Mouse (Mus musculus) retina, embryonic 14.5 days (tissue): ENCODE data around the gene Mpzl2.
A peak's percentile ranks its signal among the peaks of the same experiment; 100 is the strongest.

Experiments used
- DNase-seq: peaks from one replicate; pipeline ENCODE4 v3.0.0-alpha.2; 2015; ENCODE audit warnings: low spot score

The Mpzl2 gene

DNA sequence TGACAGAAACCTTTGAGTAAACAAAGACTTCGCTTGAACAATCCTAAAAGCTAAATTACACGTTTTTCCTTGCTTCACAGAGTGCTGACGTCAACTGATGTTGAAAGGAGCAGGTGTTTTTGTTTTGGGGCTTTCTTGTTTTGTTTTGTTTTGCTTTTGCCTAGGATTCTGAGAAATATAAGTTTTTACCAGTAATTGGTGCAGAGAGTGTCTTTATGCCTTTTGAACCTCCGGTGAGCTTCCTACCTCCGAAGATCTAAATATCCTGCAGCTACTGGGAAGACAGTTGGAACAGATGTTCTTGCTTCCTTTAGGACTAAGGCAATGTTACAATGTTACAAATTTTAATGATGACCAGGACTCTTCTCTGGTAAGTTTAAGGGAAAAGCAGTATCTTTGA is at the start of gene Mpzl2:
Mpzl2 (plus strand) TSS at position 301 of the 400 bp plus-strand sequence.
- no peak for DNase-seq

- no peak for DNase-seq
These were observed 47.8 kb upstream of the Mpzl2 start for GRCm38 (mm10) chr9:44991821-44992220.

- DNase-seq = no peak
These were observed 47.3 kb upstream of the Mpzl2 start for GRCm38 (mm10) chr9:44992271-44992670.

- DNase-seq = no peak
These were observed 46.3 kb upstream of the Mpzl2 start for GRCm38 (mm10) chr9:44993268-44993667.

GRCm38 (mm10) chr9:44994962-44995361 is 44.6 kb upstream of the Mpzl2 start:
- DNase-seq = no peak

GRCm38 (mm10) chr9:44996590-44996989 is 43.0 kb upstream of the Mpzl2 start:
- DNase-seq = no peak

DNA sequence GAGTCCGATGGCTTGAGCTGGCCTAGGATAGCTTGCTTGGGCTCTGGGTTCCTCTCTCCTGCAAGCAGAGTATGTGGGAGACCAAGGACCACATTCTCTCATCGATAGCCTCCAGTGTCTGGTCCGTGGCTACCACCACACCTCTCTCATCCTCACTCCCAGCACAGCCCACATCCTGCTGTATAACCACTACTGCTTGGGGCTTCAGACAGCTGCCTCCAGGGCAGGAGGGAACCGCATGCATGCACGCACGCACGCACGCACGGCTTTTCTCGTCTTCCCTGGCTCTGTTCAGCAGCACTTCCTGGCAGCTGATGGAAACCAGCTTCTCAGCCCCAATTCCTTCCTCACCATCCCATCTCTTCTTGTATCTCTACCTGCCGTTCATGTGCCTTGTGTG is 41.5 kb upstream of the Mpzl2 start:
- DNase-seq = no peak

DNA sequence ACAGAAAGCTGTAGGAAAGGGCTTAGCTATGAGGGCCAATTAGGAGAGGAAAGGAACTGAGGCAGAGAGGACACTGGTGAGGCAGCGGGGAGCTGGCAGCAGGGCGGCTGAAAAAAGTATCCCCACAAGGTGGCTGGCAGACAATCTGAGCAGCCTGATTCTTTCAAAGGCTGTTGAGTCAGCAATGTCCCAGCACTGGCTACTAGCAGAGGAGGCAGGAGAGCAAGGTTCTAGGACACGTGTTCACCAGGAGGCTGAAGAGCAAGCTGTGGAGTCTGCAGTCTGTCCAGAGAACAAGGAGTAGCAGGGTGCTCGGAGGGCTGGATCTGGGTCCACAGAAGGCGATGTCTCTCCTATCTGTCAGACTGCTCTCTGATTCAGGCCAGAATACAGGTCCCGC is 40.4 kb upstream of the Mpzl2 start:
- peak; percentile 3 for DNase-seq

- DNase-seq = no peak
These were observed 39.8 kb upstream of the Mpzl2 start for GRCm38 (mm10) chr9:44999776-45000175.

DNA sequence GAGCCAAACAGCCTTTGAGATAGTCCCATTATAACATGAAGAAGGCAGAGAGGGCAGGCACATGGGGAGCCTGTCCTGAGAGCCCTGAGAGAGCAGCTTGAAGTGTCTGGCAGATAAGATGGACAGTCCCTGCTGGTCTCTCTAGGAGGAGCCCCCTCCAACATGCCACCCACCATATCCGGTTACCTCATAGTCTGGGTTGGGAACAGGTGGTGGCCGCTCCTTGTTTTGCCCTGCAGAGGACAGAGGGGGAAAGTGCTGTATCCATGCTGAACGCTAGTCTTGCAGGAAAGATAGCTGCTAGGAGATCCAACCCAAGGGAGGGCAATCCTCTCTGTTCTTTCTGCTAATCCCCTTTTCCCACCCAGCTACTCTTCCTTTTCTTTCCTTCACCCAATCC is 39.4 kb upstream of the Mpzl2 start:
- DNase-seq = no peak

- DNase-seq = no peak
These were observed 32.2 kb upstream of the Mpzl2 start for GRCm38 (mm10) chr9:45007404-45007803.

DNA sequence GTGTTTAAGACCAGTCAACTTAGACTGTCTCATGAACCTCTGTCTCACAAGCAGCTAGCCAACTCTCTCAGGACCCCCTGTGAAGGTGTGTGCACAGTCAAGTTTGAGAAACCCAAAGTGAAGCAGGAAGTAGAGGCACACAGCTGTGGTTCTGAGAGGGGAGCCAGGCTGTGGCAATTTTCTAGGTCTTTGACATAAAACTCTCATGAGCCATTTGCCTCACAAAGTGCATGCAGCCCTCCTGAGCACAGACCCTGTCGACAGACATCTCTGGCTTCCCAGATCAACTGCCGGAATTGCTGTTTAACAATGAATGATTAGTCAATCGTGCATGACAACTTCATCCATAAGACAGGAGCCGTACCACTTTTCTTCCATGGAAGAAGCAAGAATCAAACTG is 31.3 kb upstream of the Mpzl2 start:
- no peak for DNase-seq

GRCm38 (mm10) chr9:45009180-45010078 is 30.2 kb upstream of the Mpzl2 start, which contains the start of gene Cd3e:
TSS of gene Cd3e (minus strand) at chr9:45009627.
- no peak for DNase-seq

- DNase-seq = peak; percentile 9
These were observed 29.1 kb upstream of the Mpzl2 start for GRCm38 (mm10) chr9:45010461-45010860.

- DNase-seq = no peak
These were observed 28.3 kb upstream of the Mpzl2 start for GRCm38 (mm10) chr9:45011291-45011690.

DNA sequence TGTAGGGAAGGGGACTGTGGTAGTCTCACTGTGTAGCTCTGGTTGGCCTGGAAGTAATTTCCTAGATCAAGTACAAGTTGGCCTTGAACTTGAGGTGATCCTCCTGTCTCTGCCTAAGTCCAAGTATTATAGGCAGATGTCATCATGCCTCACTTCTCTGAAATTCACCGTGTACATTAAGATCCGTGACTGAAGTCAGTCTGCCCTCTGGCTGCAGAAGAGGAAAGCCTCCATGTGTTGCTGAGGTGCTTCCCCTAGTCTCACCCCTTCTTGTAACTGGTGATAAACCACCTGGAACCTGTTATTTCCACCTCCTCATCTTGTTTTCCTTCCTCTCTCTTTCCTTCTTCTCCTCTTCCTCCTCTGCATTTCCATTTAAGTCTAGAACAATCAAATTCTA is 24.7 kb upstream of the Mpzl2 start:
- no peak for DNase-seq

GRCm38 (mm10) chr9:45015841-45016240 is 23.8 kb upstream of the Mpzl2 start:
- no peak for DNase-seq

- DNase-seq = no peak
These were observed 21.6 kb upstream of the Mpzl2 start for GRCm38 (mm10) chr9:45018031-45018430.

DNA sequence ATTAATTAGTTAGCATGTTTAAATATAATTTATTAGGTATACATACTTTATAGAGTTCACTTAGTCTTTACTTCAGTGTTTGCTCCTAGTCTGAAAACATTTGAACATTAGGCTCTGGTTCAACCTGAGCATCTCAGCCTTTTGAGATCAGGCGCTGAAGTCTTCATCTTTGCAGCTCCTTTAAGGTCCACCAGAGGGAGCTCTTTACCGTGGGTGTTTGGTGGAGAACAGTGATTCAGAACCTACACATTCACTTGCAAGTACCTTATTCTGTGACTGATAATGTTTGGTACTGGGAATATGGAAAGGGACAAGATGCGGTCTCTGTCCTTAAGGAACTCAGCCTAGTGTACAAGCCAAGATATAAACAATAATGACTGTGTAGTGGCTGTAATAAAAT is 16.8 kb upstream of the Mpzl2 start:
- peak; percentile 81 for DNase-seq

DNA sequence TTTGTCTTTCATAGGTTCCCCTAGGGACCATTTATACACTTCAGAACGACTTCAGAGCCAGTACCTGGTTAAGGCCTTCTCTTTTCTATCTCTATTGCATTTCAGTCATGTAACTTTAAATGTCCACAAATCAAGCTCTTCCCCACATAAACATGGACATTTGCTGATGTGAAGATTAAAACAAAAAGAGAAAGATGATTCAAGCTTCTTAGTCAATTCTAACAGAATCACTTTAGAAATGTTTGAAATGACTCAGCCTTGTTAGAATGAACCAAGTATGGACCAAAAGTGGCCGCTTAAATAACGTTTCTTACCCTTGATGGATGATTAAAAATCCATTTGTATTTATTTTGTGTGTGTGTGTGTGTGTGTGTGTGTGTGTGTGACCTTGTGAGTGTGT is 16.0 kb upstream of the Mpzl2 start:
- no peak for DNase-seq

GRCm38 (mm10) chr9:45024187-45024586 is 15.4 kb upstream of the Mpzl2 start:
- DNase-seq = no peak

- no peak for DNase-seq
These were observed 12.2 kb upstream of the Mpzl2 start for GRCm38 (mm10) chr9:45027376-45027775.

DNA sequence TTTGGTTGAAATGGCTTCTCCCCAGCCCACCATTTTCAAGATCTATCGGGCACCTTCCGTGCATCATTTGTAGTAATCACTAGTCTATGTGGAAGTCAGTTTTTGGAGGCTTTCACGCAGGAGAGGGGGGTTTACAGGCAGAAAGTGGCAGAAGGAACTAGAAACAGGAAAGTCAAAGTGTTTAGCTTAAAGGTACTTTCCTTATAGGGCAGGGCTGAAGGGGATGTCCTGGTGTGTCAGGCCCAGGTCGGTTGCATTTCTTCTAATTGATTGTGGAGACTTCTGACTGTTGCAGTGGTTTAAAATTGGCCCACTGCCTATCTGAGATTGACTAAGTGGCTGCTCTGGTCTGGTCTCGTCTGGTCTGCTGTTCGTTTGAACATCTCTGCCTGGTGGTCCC is 9.3 kb upstream of the Mpzl2 start:
- DNase-seq = no peak

GRCm38 (mm10) chr9:45032261-45032660 is 7.3 kb upstream of the Mpzl2 start:
- DNase-seq = no peak
